25 mouse cellular contexts compared by ENCODE assay signal in the genomic region with DNA sequence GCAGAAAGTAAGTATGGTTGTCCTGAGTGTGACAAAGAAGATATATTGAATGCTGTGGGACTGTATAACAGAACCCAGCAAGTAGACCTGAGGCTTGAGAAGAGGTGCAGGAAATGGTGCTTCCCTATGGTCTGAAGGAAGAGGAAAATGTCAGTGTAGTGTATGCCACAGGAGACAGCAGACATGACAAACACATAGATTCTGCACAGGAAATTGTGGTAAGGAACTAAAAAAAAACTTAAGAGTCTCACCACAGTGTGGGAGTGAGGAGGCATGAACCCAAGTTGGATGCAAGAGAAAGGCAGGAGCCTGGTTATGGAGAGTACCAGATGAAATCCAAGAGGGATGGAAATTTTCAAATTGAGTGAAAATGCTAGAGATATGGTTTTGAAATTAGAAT.
A peak's percentile ranks its signal among the peaks of the same experiment; 100 is the strongest.
DNase-seq lines count a peak whose midpoint lies in the region; ATAC-seq lines count a peak whose summit lies in the region.
"Had no signal": no experiment of that assay in that cellular context is flagged by ENCODE, and none has a peak within 500 bp of the region (broad histone marks: within the 10 kb centered on the region; RNA-seq: fewer than 3 reads in every experiment).

No protein-coding gene starts in this region.

- no peak overlapping the region for H3K4me2 ChIP-seq in forebrain, embryonic 12.5 days
- H3K4me2 ChIP-seq: embryonic facial prominence, embryonic 12.5 days had no signal

- H3K9ac ChIP-seq in forebrain, embryonic 12.5 days: no peak overlapping the region
- H3K9ac ChIP-seq: embryonic facial prominence, embryonic 12.5 days; forebrain, postnatal 0 days had no signal

- no peaks in the 10 kb centered on the region for H3K36me3 ChIP-seq in heart, embryonic 10.5 days
- no peaks in the 10 kb centered on the region for H3K36me3 ChIP-seq in forebrain, embryonic 12.5 days (replicated peaks)
- H3K36me3 ChIP-seq: embryonic facial prominence, embryonic 10.5 days; embryonic facial prominence, embryonic 12.5 days; G1E had no signal

- no peaks in the 10 kb centered on the region for H3K27me3 ChIP-seq in heart, embryonic 10.5 days (ENCODE audit: insufficient read depth, poor library complexity, severe bottlenecking)
- H3K27me3 ChIP-seq in forebrain, embryonic 12.5 days: no peaks in the 10 kb centered on the region
- H3K27me3 ChIP-seq: CH12.LX; embryonic facial prominence, embryonic 12.5 days; Patski had no signal

- no peak overlapping the region for H3K4me3 ChIP-seq in heart, embryonic 10.5 days
- no peak overlapping the region for H3K4me3 ChIP-seq in forebrain, embryonic 12.5 days (replicated peaks)
- H3K4me3 ChIP-seq: embryonic facial prominence, embryonic 10.5 days; embryonic facial prominence, embryonic 12.5 days had no signal

- no peak overlapping the region for H3K27ac ChIP-seq in heart, embryonic 10.5 days
- H3K27ac ChIP-seq in forebrain, embryonic 12.5 days: no peak overlapping the region
- H3K27ac ChIP-seq: embryonic facial prominence, embryonic 10.5 days; embryonic facial prominence, embryonic 12.5 days had no signal

- peak; percentile 64 for ATAC-seq in frontal cortex, adult (ENCODE audit: low TSS enrichment)
- peak; percentile 54 for ATAC-seq in common myeloid progenitor, adult 5-6 weeks (replicated peaks; ENCODE audit: low read depth, poor library complexity, severe bottlenecking)
- peak; percentile 25 to 65; a peak in 2 of 4 replicates for ATAC-seq in hematopoietic stem cell, adult 5-6 weeks (replicated peaks in 1 of 2; ENCODE audit: insufficient read depth in 1 of 2, low FRiP score in 2 of 2, low TSS enrichment in 1 of 2, low read depth in 1 of 2, poor library complexity in 2 of 2, severe bottlenecking in 2 of 2)
- ATAC-seq in forebrain, embryonic 12.5 days (ENCODE audit: low FRiP score): no peak
- ATAC-seq: activated CD4-positive, CD25-positive, alpha-beta regulatory T cell, adult 4 months; CD4-positive, CD25-positive, alpha-beta regulatory T cell, adult 4 months; forebrain, embryonic 14.5 days; forebrain, postnatal 0 days; Patski had no signal

- no peaks in the 10 kb centered on the region for H3K4me1 ChIP-seq in heart, embryonic 10.5 days
- H3K4me1 ChIP-seq in forebrain, embryonic 12.5 days: no peaks in the 10 kb centered on the region
- H3K4me1 ChIP-seq: embryonic facial prominence, embryonic 10.5 days; embryonic facial prominence, embryonic 12.5 days had no signal

- no peaks in the 10 kb centered on the region for H3K9me3 ChIP-seq in heart, embryonic 10.5 days
- no peaks in the 10 kb centered on the region for H3K9me3 ChIP-seq in forebrain, embryonic 12.5 days
- H3K9me3 ChIP-seq: embryonic facial prominence, embryonic 10.5 days; embryonic facial prominence, embryonic 12.5 days; G1E had no signal

- no peak for DNase-seq in frontal cortex, postnatal 36 days (ENCODE audit: low spot score in 2 of 2)
- no peak for DNase-seq in heart, embryonic 10.5 days (ENCODE audit: low spot score)
- DNase-seq in cerebellum, postnatal 14 days: no peak
- DNase-seq: adrenal gland, adult 8-10 months; adrenal gland, postnatal 14 days; adrenal gland, postnatal 36 days; B cell, adult 2 months; cerebellum, adult 11-12 months; cerebellum, adult 2 months; cerebellum, adult 9-10 months; cerebellum, postnatal 10 days; cerebellum, postnatal 36 days; forebrain, postnatal 0 days had no signal
